Mouse (Mus musculus) embryonic facial prominence, embryonic 11.5 days (tissue): Measurements from ENCODE around the gene Abcb9. TPM values are rescaled to one million over a fixed set of nuclear protein-coding genes. Genes with fewer than 3 reads are reported as not detected.

ENCODE experiments used
- ATAC-seq: fragments of 200-750 bp; cut with Nextera tagmentation; replicated peaks from 2 replicates; pipeline ENCODE4 v1.8.0; 2017; ENCODE audit warnings: low read depth; ENCODE audit not compliant: insufficient number of reproducible peaks, low FRiP score, low TSS enrichment
- DNase-seq: peaks from one replicate; pipeline ENCODE4 v3.0.0-alpha.2; 2015; ENCODE audit warnings: low spot score
- H3K27ac ChIP-seq: fragments of 300-500 bp; sonication (generic); replicated peaks from 2 replicates; pipeline ENCODE4 v1.5.1; 2014; ENCODE audit warnings: mild to moderate bottlenecking, low read depth, low read length, control low read depth
- H3K27me3 ChIP-seq: fragments of 300-500 bp; sonication (generic); 2 replicates; pipeline ENCODE4 v1.6.1; 2014; ENCODE audit warnings: mild to moderate bottlenecking, low read length, moderate library complexity, mixed read lengths; ENCODE audit not compliant: control insufficient read depth, insufficient read depth
- H3K36me3 ChIP-seq: fragments of 300-500 bp; sonication (generic); replicated peaks from 2 replicates; pipeline ENCODE4 v1.6.1; 2014; ENCODE audit warnings: low read depth, mild to moderate bottlenecking, low read length, moderate library complexity, mixed read lengths; ENCODE audit not compliant: control insufficient read depth, insufficient read depth
- H3K4me1 ChIP-seq: fragments of 300-500 bp; sonication (generic); 2 replicates; pipeline ENCODE4 v1.6.1; 2014; ENCODE audit warnings: low read length, mixed read lengths; ENCODE audit not compliant: control insufficient read depth, insufficient read depth
- H3K4me2 ChIP-seq: fragments of 300-500 bp; sonication (generic); 2 replicates; pipeline ENCODE4 v1.6.1; 2014; ENCODE audit warnings: low read depth, mild to moderate bottlenecking, control low read depth, low read length, moderate library complexity
- H3K4me3 ChIP-seq: fragments of 300-500 bp; sonication (generic); 2 replicates; pipeline ENCODE4 v1.5.1; 2014; ENCODE audit warnings: low read depth, low read length, control low read depth
- H3K9ac ChIP-seq: fragments of 300-500 bp; sonication (generic); replicated peaks from 2 replicates; pipeline ENCODE4 v1.6.1; 2014; ENCODE audit warnings: mild to moderate bottlenecking, control low read depth, low read length
- H3K9me3 ChIP-seq: fragments of 300-500 bp; sonication (generic); replicated peaks from 2 replicates; pipeline ENCODE4 v1.6.1; 2016; ENCODE audit warnings: mild to moderate bottlenecking, low read length, inconsistent platforms, mixed read lengths; ENCODE audit not compliant: control insufficient read depth
- WGBS: fragments of 180-500 bp; shearing (Covaris S2); extraction: QIAGEN DNeasy Blood & Tissue Kit; methylation state at CpG from one replicate; pipeline ENCODE4 v1.1.7; 2014; 5-methylcytosine and 5-hydroxymethylcytosine counted together
- polyA plus RNA-seq: library from polyadenylated mRNA; unstranded; fragments of >200 nt; fragmentation: Nextera tagmentation; extraction: Ambion mirVana; gene quantifications from 2 replicates; pipeline ENCODE4 v1.2.1, GENCODE M21; 2014

The Abcb9 gene
- polyA plus RNA-seq, 1 experiment from 2014 or later = 0.46 TPM

- Histone ChIP-seq H3K36me3 (no peaks in the 10 kb centered on the region), H3K4me2 (no peak overlapping the region), H3K4me1 (no peaks in the 10 kb centered on the region), H3K27ac (no peak overlapping the region), H3K27me3 (no peaks in the 10 kb centered on the region), H3K4me3 (no peak overlapping the region), H3K9me3 (no peaks in the 10 kb centered on the region), H3K9ac (no peak overlapping the region)
- DNase-seq = no peak
- no peak for ATAC-seq
- 81% methylated on average over 9 of the region's 9 CpGs for WGBS
Observed at GRCm38 (mm10) chr5:124041097-124041496, 54.5 kb downstream of the Abcb9 start.

- Histone ChIP-seq H3K9me3 (no peaks in the 10 kb centered on the region), H3K4me3 (no peak overlapping the region), H3K36me3 (no peaks in the 10 kb centered on the region), H3K4me1 (no peaks in the 10 kb centered on the region), H3K27me3 (no peaks in the 10 kb centered on the region), H3K4me2 (no peak overlapping the region), H3K9ac (no peak overlapping the region), H3K27ac (no peak overlapping the region)
- no peak for DNase-seq
- whole genome bisulfite sequencing = 93% methylated on average over 6 of the region's 6 CpGs
- ATAC-seq = no peak
Observed at GRCm38 (mm10) chr5:124039602-124040001, 56.0 kb downstream of the Abcb9 start.

GRCm38 (mm10) chr5:124036836-124037235 lies 58.8 kb downstream of the Abcb9 start:
- Histone ChIP-seq H3K27ac (no peak overlapping the region), H3K27me3 (no peaks in the 10 kb centered on the region), H3K36me3 (no peaks in the 10 kb centered on the region; the same call in 1 of the 2 replicates), H3K9ac (no peak overlapping the region), H3K9me3 (no peaks in the 10 kb centered on the region), H3K4me2 (no peak overlapping the region), H3K4me3 (no peak overlapping the region), H3K4me1 (no peaks in the 10 kb centered on the region)
- ATAC-seq (no peak), DNase-seq (peak; percentile 47)
- 52% methylated on average over 5 of the region's 5 CpGs for WGBS

- DNase-seq (no peak), ATAC-seq (no peak)
- H3K4me1 ChIP-seq = no peaks in the 10 kb centered on the region; the same call in 1 of the 2 replicates
- H3K4me2 ChIP-seq = no peak overlapping the region
- no peaks in the 10 kb centered on the region for H3K9me3 ChIP-seq
- no peak overlapping the region for H3K4me3 ChIP-seq
- WGBS = 31% methylated on average over 6 of the region's 6 CpGs
- H3K27ac ChIP-seq = no peak overlapping the region
- H3K9ac ChIP-seq = no peak overlapping the region
- H3K36me3 ChIP-seq = no peaks in the 10 kb centered on the region; the same call in 1 of the 2 replicates
- no peaks in the 10 kb centered on the region for H3K27me3 ChIP-seq
Observed at GRCm38 (mm10) chr5:124036341-124036740, 59.3 kb downstream of the Abcb9 start.

- no peaks in the 10 kb centered on the region; the same call in 1 of the 2 replicates for H3K4me1 ChIP-seq
- 76% methylated on average over 8 of the region's 8 CpGs for WGBS
- H3K27me3 ChIP-seq = no peaks in the 10 kb centered on the region
- no peaks in the 10 kb centered on the region for H3K9me3 ChIP-seq
- H3K9ac ChIP-seq = no peak overlapping the region
- no peak overlapping the region for H3K4me3 ChIP-seq
- DNase-seq (no peak), ATAC-seq (no peak)
- no peak overlapping the region for H3K27ac ChIP-seq
- no peaks in the 10 kb centered on the region; the same call in 1 of the 2 replicates for H3K36me3 ChIP-seq
- H3K4me2 ChIP-seq = no peak overlapping the region
Observed at GRCm38 (mm10) chr5:124035806-124036205, 59.8 kb downstream of the Abcb9 start.

- H3K27ac ChIP-seq = no peak overlapping the region
- 91% methylated on average over 9 of the region's 9 CpGs for whole genome bisulfite sequencing
- no peak for DNase-seq
Observed at GRCm38 (mm10) chr5:124035406-124035805, 60.2 kb downstream of the Abcb9 start.

GRCm38 (mm10) chr5:124034471-124034870 lies 61.1 kb downstream of the Abcb9 start:
- Histone ChIP-seq H3K27ac (no peak overlapping the region), H3K4me1 (no peaks in the 10 kb centered on the region; the same call in 1 of the 2 replicates), H3K27me3 (no peaks in the 10 kb centered on the region), H3K9ac (no peak overlapping the region), H3K4me3 (no peak overlapping the region), H3K4me2 (no peak overlapping the region), H3K36me3 (no peaks in the 10 kb centered on the region; the same call in 1 of the 2 replicates), H3K9me3 (no peaks in the 10 kb centered on the region)
- 75% methylated on average over 11 of the region's 11 CpGs for WGBS
- DNase-seq (no peak), ATAC-seq (no peak)

More at GRCm38 (mm10) chr5:124035406-124035805, 60.2 kb downstream of the Abcb9 start:
- Histone ChIP-seq H3K4me1 (no peaks in the 10 kb centered on the region; the same call in 1 of the 2 replicates), H3K9me3 (no peaks in the 10 kb centered on the region), H3K36me3 (no peaks in the 10 kb centered on the region; the same call in 1 of the 2 replicates), H3K27me3 (no peaks in the 10 kb centered on the region), H3K4me2 (no peak overlapping the region), H3K4me3 (no peak overlapping the region), H3K9ac (no peak overlapping the region)
- ATAC-seq = no peak

- DNase-seq (peak; percentile 94), ATAC-seq (peak; percentile 75)
- under 1% methylated on average over 52 of the region's 52 CpGs for WGBS
- peak within 1 kb of the TSS; percentile 88 for H3K4me2 ChIP-seq
- no peaks in the 10 kb centered on the region; the same call in 1 of the 2 replicates for H3K4me1 ChIP-seq
- no peaks in the 10 kb centered on the region for H3K9me3 ChIP-seq
- H3K9ac ChIP-seq = peak within 1 kb of the TSS; percentile 96
- H3K36me3 ChIP-seq = no peaks in the 10 kb centered on the region; the same call in 1 of the 2 replicates
- peak within 1 kb of the TSS; percentile 84 for H3K4me3 ChIP-seq
- H3K27me3 ChIP-seq = no peaks in the 10 kb centered on the region
- H3K27ac ChIP-seq = peak within 1 kb of the TSS; percentile 65
Observed at GRCm38 (mm10) chr5:124032001-124032508, 63.5 kb downstream of the Abcb9 start, which contains the start of gene Vps37b. TSS of gene Vps37b (minus strand) at chr5:124032270.
